Mouse (Mus musculus) limb, embryonic 11.5 days (tissue): Measurements from ENCODE around the gene Farsb. TPM values are rescaled to one million over a fixed set of nuclear protein-coding genes. Genes with fewer than 3 reads are reported as not detected.

Experiments used
- ATAC-seq: fragments of 200-750 bp; cut with Nextera tagmentation; 2 replicates; pipeline ENCODE4 v1.8.0; 2017; ENCODE audit warnings: low read depth; ENCODE audit not compliant: insufficient number of reproducible peaks, low FRiP score, low TSS enrichment
- DNase-seq: peaks from one replicate; pipeline ENCODE4 v3.0.0-alpha.2; 2015; ENCODE audit warnings: low spot score
- H3K27ac ChIP-seq: fragments of 300-500 bp; sonication (generic); replicated peaks from 2 replicates; pipeline ENCODE4 v1.5.1; 2014; ENCODE audit warnings: low read depth, mild to moderate bottlenecking, low read length
- H3K27me3 ChIP-seq: fragments of 300-500 bp; sonication (generic); 2 replicates; pipeline ENCODE4 v1.6.1; 2014; ENCODE audit warnings: mild to moderate bottlenecking, low read length, mixed read lengths; ENCODE audit not compliant: control insufficient read depth, insufficient read depth
- H3K36me3 ChIP-seq: fragments of 300-500 bp; sonication (generic); 2 replicates; pipeline ENCODE4 v1.6.1; 2014; ENCODE audit warnings: mild to moderate bottlenecking, low read length, moderate library complexity, mixed read lengths; ENCODE audit not compliant: control insufficient read depth, insufficient read depth
- H3K4me1 ChIP-seq: fragments of 300-500 bp; sonication (generic); 2 replicates; pipeline ENCODE4 v1.6.1; 2014; ENCODE audit warnings: low read length, mixed read lengths; ENCODE audit not compliant: control insufficient read depth, insufficient read depth
- H3K4me2 ChIP-seq: fragments of 300-500 bp; sonication (generic); 2 replicates; pipeline ENCODE4 v1.6.1; 2014; ENCODE audit warnings: low read depth, mild to moderate bottlenecking, moderate library complexity; ENCODE audit not compliant: severe bottlenecking
- H3K4me3 ChIP-seq: fragments of 300-500 bp; sonication (generic); 2 replicates; pipeline ENCODE4 v1.5.1; 2014; ENCODE audit warnings: low read depth, low read length
- H3K9ac ChIP-seq: fragments of 300-500 bp; sonication (generic); 2 replicates; pipeline ENCODE4 v1.6.1; 2014; ENCODE audit warnings: mild to moderate bottlenecking, low read length
- H3K9me3 ChIP-seq: fragments of 300-500 bp; sonication (generic); 2 replicates; pipeline ENCODE4 v1.6.1; 2016; ENCODE audit warnings: low read length; ENCODE audit not compliant: control insufficient read depth
- WGBS: fragments of 180-500 bp; shearing (Covaris S2); extraction: QIAGEN DNeasy Blood & Tissue Kit; methylation state at CpG from one replicate; pipeline ENCODE4 v1.1.7; 2014; 5-methylcytosine and 5-hydroxymethylcytosine counted together
- polyA plus RNA-seq: library from polyadenylated mRNA; unstranded; fragments of >200 nt; fragmentation: Nextera tagmentation; extraction: Ambion mirVana; gene quantifications from 2 replicates; pipeline ENCODE4 v1.2.1, GENCODE M21; 2014

Gene Farsb
- polyA plus RNA-seq, 1 experiment from 2014 or later: 161 TPM

DNA sequence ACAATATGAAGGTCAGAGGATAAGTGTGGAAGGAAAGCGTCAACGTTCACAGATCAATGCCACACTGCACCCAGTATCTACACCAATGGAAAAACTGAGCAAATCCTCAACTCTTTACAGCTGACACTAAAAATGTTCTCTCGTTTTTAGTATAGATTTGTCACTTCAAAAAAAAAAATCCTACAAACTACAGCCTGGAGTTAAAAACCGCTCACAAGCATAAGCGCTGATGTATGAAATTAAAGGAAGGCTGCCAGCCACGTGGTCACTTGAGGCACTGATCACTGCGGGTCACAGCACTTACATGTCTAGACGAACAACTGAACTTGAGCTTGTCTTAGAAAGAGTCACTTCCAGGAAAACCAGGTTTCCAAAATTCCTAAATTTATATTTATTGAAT is 34.8 kb downstream of the Farsb start:
- Histone ChIP-seq H3K36me3 (peaks cover 3% of the 10 kb centered on the region; the same call in 1 of the 2 replicates), H3K9ac (no peak overlapping the region), H3K27me3 (no peaks in the 10 kb centered on the region), H3K4me1 (no peaks in the 10 kb centered on the region), H3K4me2 (no peak overlapping the region), H3K4me3 (no peak overlapping the region), H3K9me3 (no peaks in the 10 kb centered on the region), H3K27ac (no peak overlapping the region)
- DNase-seq: no peak
- 94% methylated on average over 8 of the region's 8 CpGs for WGBS
- ATAC-seq: no peak

DNA sequence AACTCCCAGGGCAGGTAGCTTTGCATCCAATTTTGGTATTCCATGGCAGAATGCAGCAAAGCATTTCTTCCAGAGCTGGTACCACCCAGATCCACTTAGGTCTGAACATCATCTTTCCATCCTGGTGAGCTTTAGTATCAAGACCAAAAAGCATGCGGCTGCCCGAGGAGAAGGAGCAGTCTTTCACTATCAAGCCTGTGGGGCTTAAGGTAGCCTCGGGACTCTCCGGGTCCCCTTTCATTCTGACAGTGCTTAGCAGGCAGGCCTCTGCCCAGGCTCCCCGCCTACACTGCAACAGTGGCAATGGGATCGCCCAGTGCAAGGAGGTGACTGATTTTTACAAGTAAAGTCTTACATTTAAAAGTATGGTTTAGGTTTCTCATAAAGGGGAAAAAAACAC is 36.2 kb downstream of the Farsb start:
- no peaks in the 10 kb centered on the region for H3K4me1 ChIP-seq
- no peaks in the 10 kb centered on the region for H3K27me3 ChIP-seq
- no peak for ATAC-seq
- no peak overlapping the region for H3K9ac ChIP-seq
- WGBS: 91% methylated on average over 6 of the region's 6 CpGs
- no peak overlapping the region for H3K4me3 ChIP-seq
- H3K27ac ChIP-seq: no peak overlapping the region
- H3K4me2 ChIP-seq: no peak overlapping the region
- H3K9me3 ChIP-seq: no peaks in the 10 kb centered on the region
- peaks cover 3% of the 10 kb centered on the region; the same call in 1 of the 2 replicates for H3K36me3 ChIP-seq
- no peak for DNase-seq

DNA sequence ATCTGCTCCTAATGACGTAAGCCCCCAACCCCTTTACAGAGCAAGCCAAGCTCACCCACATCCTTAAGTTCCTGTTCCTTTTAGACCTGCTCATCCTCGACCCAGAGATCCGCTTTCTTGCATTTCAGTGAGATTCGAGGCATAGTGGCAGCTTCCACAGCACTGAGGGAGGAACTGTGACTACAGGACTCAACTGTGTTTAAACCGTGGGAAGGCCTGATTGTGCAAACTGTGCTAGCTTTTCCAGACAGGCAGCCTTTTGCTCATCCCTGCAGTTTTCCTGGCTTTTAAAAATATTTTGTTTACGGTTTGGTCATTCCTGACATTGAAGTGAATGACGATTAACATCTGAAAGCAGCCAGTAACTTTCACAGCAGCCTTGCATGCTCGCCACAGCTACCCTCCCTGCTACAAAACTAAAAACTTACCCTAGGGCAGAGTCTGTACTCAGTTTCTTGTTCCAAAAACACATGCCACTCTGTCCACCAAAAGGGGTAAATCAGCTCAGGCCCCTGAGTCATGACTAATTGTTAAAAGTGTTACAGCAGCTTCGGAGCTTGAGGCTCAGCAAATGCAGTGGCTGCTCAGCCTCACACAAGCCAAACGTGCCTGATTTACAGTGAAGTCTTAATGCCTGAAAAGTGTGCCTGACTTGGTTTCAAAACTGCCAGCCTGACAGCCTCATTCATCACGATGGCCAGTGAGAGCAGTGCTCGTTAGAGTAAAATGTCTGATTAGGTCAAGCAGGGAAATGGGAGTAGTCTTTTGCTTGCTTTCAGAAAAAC is 37.4 kb downstream of the Farsb start:
- no peak overlapping the region for H3K4me3 ChIP-seq
- no peak for ATAC-seq
- no peak overlapping the region for H3K4me2 ChIP-seq
- no peak overlapping the region; the same call in 1 of the 2 replicates for H3K27ac ChIP-seq
- no peaks in the 10 kb centered on the region for H3K4me1 ChIP-seq
- no peak for DNase-seq
- peaks cover 3% of the 10 kb centered on the region; the same call in 1 of the 2 replicates for H3K36me3 ChIP-seq
- WGBS: 73% methylated on average over 12 of the region's 12 CpGs
- H3K27me3 ChIP-seq: no peaks in the 10 kb centered on the region
- no peak overlapping the region for H3K9ac ChIP-seq
- H3K9me3 ChIP-seq: no peaks in the 10 kb centered on the region

DNA sequence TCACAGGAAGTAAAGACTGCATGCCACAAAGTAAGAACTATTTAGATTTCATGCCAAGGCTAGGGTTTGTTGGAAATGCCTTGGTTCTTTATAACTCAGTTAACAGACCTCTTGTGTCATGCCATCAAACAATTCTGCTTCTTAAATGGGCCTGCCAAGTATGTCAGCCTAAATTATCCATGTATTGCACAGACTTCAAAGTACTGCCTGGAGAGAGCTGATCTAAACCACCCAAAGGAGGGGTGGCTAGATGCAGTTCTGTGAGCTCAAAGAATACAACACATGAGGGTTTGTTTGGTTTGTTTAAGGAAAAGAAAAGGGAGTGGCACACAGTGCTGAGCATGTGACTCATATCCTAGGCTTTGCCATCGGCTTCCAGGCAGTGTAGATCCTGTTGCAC is 40.6 kb downstream of the Farsb start:
- Histone ChIP-seq H3K36me3 (no peaks in the 10 kb centered on the region; the same call in 1 of the 2 replicates), H3K9me3 (no peaks in the 10 kb centered on the region), H3K27me3 (no peaks in the 10 kb centered on the region), H3K9ac (no peak overlapping the region), H3K27ac (no peak overlapping the region), H3K4me1 (peaks cover 2% of the 10 kb centered on the region; the same call in 1 of the 2 replicates), H3K4me2 (no peak overlapping the region), H3K4me3 (no peak overlapping the region)
- DNase-seq (no peak), ATAC-seq (no peak)
- 83% methylated on average over 1 of the region's 1 CpGs for whole genome bisulfite sequencing

DNA sequence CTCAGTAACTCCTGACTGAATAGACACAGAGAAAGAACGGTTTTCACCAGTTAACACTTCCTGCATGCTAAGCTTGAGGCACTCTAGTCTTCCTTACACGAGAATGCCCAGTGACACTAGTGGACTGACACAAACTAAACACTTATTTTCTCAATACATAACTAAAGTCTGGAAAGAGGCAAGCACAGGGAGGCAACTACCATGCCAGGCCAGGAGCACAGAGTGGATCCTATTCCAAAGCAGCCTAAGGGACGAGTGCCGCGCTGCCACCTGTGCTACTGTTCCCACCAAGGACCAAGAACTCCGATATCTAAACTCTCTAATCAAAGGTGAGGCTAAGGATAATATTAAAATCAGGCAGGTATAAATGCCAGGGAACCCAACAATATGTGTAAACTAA is 42.0 kb downstream of the Farsb start:
- H3K4me1 ChIP-seq: peaks cover 4% of the 10 kb centered on the region; the same call in 1 of the 2 replicates
- H3K36me3 ChIP-seq: no peaks in the 10 kb centered on the region; the same call in 1 of the 2 replicates
- H3K4me3 ChIP-seq: no peak overlapping the region
- DNase-seq (no peak), ATAC-seq (no peak)
- no peak overlapping the region for H3K9ac ChIP-seq
- 93% methylated on average over 6 of the region's 6 CpGs for WGBS
- H3K4me2 ChIP-seq: no peak overlapping the region
- H3K9me3 ChIP-seq: no peaks in the 10 kb centered on the region
- H3K27ac ChIP-seq: no peak overlapping the region
- H3K27me3 ChIP-seq: no peaks in the 10 kb centered on the region

DNA sequence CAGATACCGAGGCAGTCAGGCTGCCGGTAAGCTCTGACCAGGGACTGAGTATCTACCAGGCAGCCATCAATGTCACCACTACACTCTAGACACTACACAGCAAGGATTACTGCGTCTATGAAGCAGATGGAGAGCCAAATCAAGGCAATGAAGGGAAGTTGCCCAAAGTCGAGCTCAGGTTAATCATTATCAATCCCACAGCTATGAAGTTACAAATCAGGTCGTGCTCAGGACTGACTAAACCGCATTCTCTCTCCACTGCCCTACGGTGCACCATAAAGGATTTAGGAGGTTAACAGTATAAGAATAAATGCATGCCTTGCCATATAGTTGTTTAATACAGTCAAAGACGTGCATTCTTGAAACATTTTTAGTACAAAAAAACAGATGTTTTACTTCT is 42.5 kb downstream of the Farsb start:
- no peak overlapping the region for H3K4me2 ChIP-seq
- no peak overlapping the region for H3K9ac ChIP-seq
- no peak overlapping the region for H3K4me3 ChIP-seq
- ATAC-seq: no peak
- no peaks in the 10 kb centered on the region; the same call in 1 of the 2 replicates for H3K36me3 ChIP-seq
- no peak for DNase-seq
- WGBS: 86% methylated on average over 8 of the region's 8 CpGs
- H3K4me1 ChIP-seq: peaks cover 4% of the 10 kb centered on the region; the same call in 1 of the 2 replicates
- no peaks in the 10 kb centered on the region for H3K9me3 ChIP-seq
- H3K27ac ChIP-seq: no peak overlapping the region
- H3K27me3 ChIP-seq: no peaks in the 10 kb centered on the region

DNA sequence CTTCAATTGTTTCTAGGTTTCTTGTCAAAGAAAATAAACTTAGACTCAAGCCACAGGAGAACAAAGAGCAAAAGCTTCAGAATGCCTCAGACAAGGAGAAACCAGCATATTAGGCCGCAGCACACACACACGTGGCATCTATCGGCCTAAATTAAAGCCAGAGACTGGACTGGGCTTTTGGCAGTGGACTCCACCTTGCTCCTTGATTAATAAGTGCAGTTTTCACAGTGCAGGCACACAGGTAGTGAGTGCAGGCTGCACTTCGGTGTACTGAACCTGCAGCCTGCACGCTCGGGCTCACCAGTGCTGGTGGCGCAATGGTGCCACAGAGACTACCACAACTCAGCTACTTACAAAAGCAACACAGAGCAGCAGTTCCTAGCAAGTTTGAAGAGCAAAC is 45.6 kb downstream of the Farsb start:
- Histone ChIP-seq H3K9ac (no peak overlapping the region), H3K9me3 (no peaks in the 10 kb centered on the region), H3K4me3 (no peak overlapping the region), H3K4me1 (peaks cover 4% of the 10 kb centered on the region; the same call in 1 of the 2 replicates), H3K36me3 (no peaks in the 10 kb centered on the region; the same call in 1 of the 2 replicates), H3K27me3 (no peaks in the 10 kb centered on the region), H3K4me2 (no peak overlapping the region), H3K27ac (no peak overlapping the region; the same call in 1 of the 2 replicates)
- 47% methylated on average over 7 of the region's 7 CpGs for WGBS
- DNase-seq: peak; percentile 57
- ATAC-seq: no peak

DNA sequence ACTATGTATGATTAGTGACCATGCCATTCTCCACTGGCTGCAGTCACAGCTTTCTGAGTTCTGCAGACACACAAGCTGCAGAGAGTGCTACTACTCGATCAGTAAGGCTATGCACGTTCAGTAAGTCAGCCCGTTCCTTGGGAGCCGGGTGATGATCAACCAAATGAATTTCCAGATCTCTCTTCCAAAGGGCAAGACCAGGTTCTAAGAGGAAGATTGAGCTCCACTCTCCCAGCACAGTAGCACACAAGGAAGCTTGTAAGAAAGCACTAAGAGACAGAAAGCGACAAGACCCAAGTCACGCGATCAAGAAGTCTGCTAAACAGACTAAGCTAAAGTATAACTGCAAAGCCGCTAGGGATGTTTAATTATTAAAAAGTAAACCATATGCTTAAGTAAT is 48.0 kb downstream of the Farsb start:
- no peaks in the 10 kb centered on the region for H3K9me3 ChIP-seq
- ATAC-seq (no peak), DNase-seq (no peak)
- H3K4me2 ChIP-seq: no peak overlapping the region
- H3K4me3 ChIP-seq: no peak overlapping the region
- peaks cover 4% of the 10 kb centered on the region; the same call in 1 of the 2 replicates for H3K4me1 ChIP-seq
- no peaks in the 10 kb centered on the region for H3K27me3 ChIP-seq
- H3K27ac ChIP-seq: no peak overlapping the region
- no peak overlapping the region for H3K9ac ChIP-seq
- 88% methylated on average over 8 of the region's 8 CpGs for WGBS
- no peaks in the 10 kb centered on the region; the same call in 1 of the 2 replicates for H3K36me3 ChIP-seq
